Mouse (Mus musculus) ES-Bruce4 (cell line): ENCODE data around the gene Gm3448.

Source experiments
- CTCF ChIP-seq: IDR thresholded peaks from one replicate; pipeline ENCODE4 v1.8.1; 2011; ENCODE audit warnings: low read depth, low read length
- EP300 ChIP-seq: IDR thresholded peaks from 2 replicates; pipeline ENCODE4 v1.6.1; 2011; ENCODE audit warnings: low read depth, low read length; ENCODE audit not compliant: insufficient read depth
- POLR2A ChIP-seq: IDR thresholded peaks from one replicate; pipeline ENCODE4 v1.8.1; 2011; ENCODE audit warnings: low read length; ENCODE audit not compliant: insufficient read depth

- TF ChIP-seq CTCF (no peak), POLR2A (no peak), EP300 (no peak)
Observed at GRCm38 (mm10) chr17:15072211-15072610, 30.9 kb upstream of the Gm3448 start.
